Mouse (Mus musculus) cerebellum, adult 2 months (tissue): ENCODE measurements around the gene Insrr. TPM values are rescaled to one million over a fixed set of nuclear protein-coding genes. Genes with fewer than 3 reads are reported as not detected.
"Not testable (repeated sequence)": the region's sequence is repeated elsewhere in the genome, so short reads cannot be mapped to it uniquely, and the experiment has no call there.

ENCODE experiments used
- DNase-seq, 2 experiments: peaks; one replicate each; pipeline ENCODE4 v3.0.0; 2021
- H3K27ac ChIP-seq: fragments of 200-500 bp; 2 replicates; pipeline ENCODE4 v1.5.1; 2012; ENCODE audit warnings: low read length, control low read depth, inconsistent platforms; ENCODE audit not compliant: insufficient read depth
- H3K27me3 ChIP-seq: fragments of 200-500 bp; 2 replicates; pipeline ENCODE4 v1.6.1; 2012; ENCODE audit warnings: inconsistent platforms, mild to moderate bottlenecking, low read length, moderate library complexity; ENCODE audit not compliant: control insufficient read depth, insufficient read depth
- H3K4me1 ChIP-seq: fragments of 200-500 bp; 2 replicates; pipeline ENCODE4 v1.6.1; 2011; ENCODE audit warnings: low read length; ENCODE audit not compliant: control insufficient read depth, insufficient read depth
- H3K4me3 ChIP-seq: fragments of 200-500 bp; replicated peaks from 2 replicates; pipeline ENCODE3; 2011; ENCODE audit warnings: mild to moderate bottlenecking, low read depth, low read length, control low read depth; ENCODE audit not compliant: insufficient read depth
- CTCF ChIP-seq: fragments of 200-500 bp; IDR thresholded peaks from 2 replicates; pipeline ENCODE4 v1.5.1; 2011; ENCODE audit warnings: low read depth, mild to moderate bottlenecking, control low read depth, low read length, moderate library complexity, borderline replicate concordance; ENCODE audit not compliant: insufficient read depth
- POLR2A ChIP-seq: fragments of 200-500 bp; IDR thresholded peaks from 2 replicates; pipeline ENCODE4 v1.6.1; 2011; ENCODE audit warnings: low read length, control low read depth, borderline replicate concordance; ENCODE audit not compliant: insufficient read depth
- WGBS: fragments of 180-500 bp; shearing (Covaris S2); methylation state at CpG from one replicate; pipeline ENCODE4 v1.1.7; 2018; 5-methylcytosine and 5-hydroxymethylcytosine counted together
- polyA plus RNA-seq: library from polyadenylated mRNA; depleted of rRNA; stranded (reverse); fragments of >200 nt; gene quantifications from 2 replicates; pipeline ENCODE4 v1.2.3, GENCODE M21; 2012

Insrr gene
- polyA plus RNA-seq, 1 experiment = 1.4 TPM

DNA sequence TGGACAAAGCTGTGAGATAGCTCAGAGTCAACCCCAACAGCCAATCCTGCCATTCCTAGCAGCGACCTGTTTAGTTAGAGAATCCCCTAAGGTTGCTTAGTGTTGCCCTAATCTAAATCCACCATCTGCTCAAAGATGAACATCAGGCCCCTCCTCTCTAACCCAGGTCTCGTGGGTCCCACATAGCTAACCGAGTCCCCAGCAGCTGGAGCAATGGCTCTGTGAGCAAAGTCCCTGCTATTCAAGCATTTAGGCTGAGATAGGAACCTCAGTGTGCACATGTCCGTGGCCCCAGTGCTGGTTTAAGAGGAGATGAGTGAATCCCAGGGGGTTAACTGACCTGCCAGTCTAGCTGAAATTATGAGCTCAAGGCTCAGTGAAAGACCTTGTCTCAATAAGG lies 49.4 kb downstream of the Insrr start:
- no peak overlapping the region for H3K27ac ChIP-seq
- TF ChIP-seq CTCF (no peak), POLR2A (no peak)
- no peaks in the 10 kb centered on the region for H3K4me1 ChIP-seq
- 60% methylated on average over 4 of the region's 4 CpGs for WGBS
- H3K4me3 ChIP-seq = no peak overlapping the region
- no peak for DNase-seq
- H3K27me3 ChIP-seq = no peaks in the 10 kb centered on the region

DNA sequence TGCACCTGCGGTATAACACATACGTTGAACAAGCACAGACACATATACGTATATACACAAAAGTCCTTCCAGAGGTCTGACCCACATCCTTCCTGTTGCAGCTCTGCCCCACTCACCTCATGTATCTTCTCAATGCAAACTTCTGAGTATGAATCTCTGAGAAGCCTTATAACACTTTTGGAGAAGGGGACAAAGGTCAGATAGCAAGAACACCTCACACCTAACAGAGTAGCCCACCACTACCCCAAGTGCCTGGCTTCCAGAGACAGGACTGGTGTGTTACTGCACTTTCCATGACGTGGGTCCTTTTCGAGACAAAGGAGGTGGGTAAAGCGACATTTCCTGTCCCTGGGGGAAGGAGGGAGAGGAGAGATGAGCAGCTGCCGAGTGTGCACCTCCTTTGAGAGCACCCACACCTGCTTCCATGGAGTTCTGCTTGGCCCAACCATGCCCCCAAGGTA lies 49.9 kb downstream of the Insrr start, which contains the start of gene Sh2d2a:
TSS of gene Sh2d2a (plus strand) at position 106 of the 461 bp plus-strand sequence.
- TF ChIP-seq POLR2A = no peak
- no peak for TF ChIP-seq CTCF
- no peaks in the 10 kb centered on the region for H3K4me1 ChIP-seq
- no peak within 1 kb of the TSS for H3K27ac ChIP-seq
- no peak within 1 kb of the TSS for H3K4me3 ChIP-seq
- no peak for DNase-seq
- no peaks in the 10 kb centered on the region for H3K27me3 ChIP-seq
- 72% methylated on average over 7 of the region's 7 CpGs for WGBS

- Histone ChIP-seq H3K4me3 (no peak overlapping the region), H3K27ac (no peak overlapping the region), H3K27me3 (no peaks in the 10 kb centered on the region), H3K4me1 (no peaks in the 10 kb centered on the region)
- no peak for DNase-seq
- no peak for TF ChIP-seq CTCF
- no peak for TF ChIP-seq POLR2A
- WGBS = 75% methylated on average over 5 of the region's 5 CpGs
These were observed 50.9 kb downstream of the Insrr start for GRCm38 (mm10) chr3:87847680-87848079.

- DNase-seq = no peak
- no peak for TF ChIP-seq CTCF
- no peak overlapping the region for H3K27ac ChIP-seq
- H3K27me3 ChIP-seq = no peaks in the 10 kb centered on the region
- H3K4me1 ChIP-seq = no peaks in the 10 kb centered on the region; the same call in 1 of the 2 replicates
- no peak overlapping the region for H3K4me3 ChIP-seq
- 86% methylated on average over 14 of the region's 14 CpGs for WGBS
These were observed 52.4 kb downstream of the Insrr start for GRCm38 (mm10) chr3:87849117-87849516.

DNA sequence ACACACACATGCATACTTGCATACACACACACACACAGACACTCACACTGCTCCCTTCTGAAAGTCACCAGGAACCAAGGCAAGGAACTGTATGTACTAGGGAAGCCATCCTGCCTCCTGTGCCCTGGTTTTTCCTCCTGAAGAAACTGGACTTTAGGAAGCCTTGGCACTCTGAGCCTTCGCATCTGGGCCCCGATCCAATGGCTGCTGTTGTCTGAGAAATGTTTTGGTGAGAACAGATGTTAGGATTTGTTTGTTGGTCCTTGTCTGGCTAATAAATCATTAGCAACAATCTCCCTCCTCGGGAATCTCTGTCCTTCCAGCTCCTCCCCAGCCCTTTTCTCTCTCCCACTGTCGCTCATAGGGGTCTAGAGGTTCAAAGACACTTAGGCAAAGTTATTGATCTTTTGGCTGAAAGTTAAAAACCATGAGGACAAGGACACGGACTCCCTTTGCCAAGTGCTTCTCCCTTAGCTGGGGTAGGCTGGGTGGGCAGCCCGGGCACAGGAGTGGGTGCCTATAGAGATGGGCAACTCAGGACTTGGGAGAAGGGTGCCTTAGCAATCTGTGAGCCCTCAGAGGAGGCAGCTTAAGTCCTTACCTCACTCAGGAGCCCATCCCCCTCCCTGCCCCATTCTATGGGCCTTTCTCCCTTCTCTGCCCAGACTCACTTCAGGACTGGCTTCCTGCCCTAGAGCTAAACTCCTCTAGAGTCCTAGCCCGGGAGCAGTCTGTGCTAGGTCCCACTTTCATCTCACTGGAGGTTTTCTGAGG lies 58.2 kb downstream of the Insrr start:
- TF ChIP-seq POLR2A = no peak
- no peak for TF ChIP-seq CTCF
- H3K4me3 ChIP-seq = no peak overlapping the region
- no peaks in the 10 kb centered on the region for H3K27me3 ChIP-seq
- no peak overlapping the region for H3K27ac ChIP-seq
- DNase-seq = no peak
- H3K4me1 ChIP-seq = peaks cover 3% of the 10 kb centered on the region; the same call in 1 of the 2 replicates
- 13% methylated on average over 7 of the region's 7 CpGs for WGBS

DNA sequence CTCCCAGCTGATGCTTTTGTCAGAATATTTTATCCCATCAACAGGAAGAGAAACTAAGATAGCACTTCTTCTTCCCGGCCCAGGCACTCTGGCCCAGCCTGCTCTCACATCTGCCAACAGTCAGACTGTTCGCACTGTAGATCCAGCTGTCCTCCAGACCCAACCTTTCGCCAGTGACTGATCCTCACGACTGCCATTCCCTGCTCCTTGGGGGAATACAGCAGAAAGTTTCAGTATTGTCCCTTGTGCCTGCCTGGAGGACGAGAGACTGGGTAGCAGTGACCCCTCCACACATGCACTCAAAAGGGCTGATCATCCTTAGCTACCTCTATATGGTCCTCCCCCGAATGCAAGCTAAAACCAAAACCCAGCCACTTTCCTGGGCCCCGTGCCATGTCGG lies 59.2 kb downstream of the Insrr start:
- Histone ChIP-seq H3K4me1 (peaks cover 3% of the 10 kb centered on the region; the same call in 1 of the 2 replicates), H3K4me3 (no peak overlapping the region), H3K27ac (no peak overlapping the region), H3K27me3 (no peaks in the 10 kb centered on the region)
- WGBS = 60% methylated on average over 8 of the region's 8 CpGs
- no peak for DNase-seq
- TF ChIP-seq CTCF (no peak), POLR2A (no peak)

- H3K4me3 ChIP-seq = no peak overlapping the region
- 90% methylated on average over 8 of the region's 8 CpGs for WGBS
- H3K27me3 ChIP-seq = no peaks in the 10 kb centered on the region
- no peak for DNase-seq
- H3K27ac ChIP-seq = no peak overlapping the region
- peaks cover 3% of the 10 kb centered on the region; the same call in 1 of the 2 replicates for H3K4me1 ChIP-seq
- TF ChIP-seq CTCF = no peak
- TF ChIP-seq POLR2A = no peak
These were observed 60.9 kb downstream of the Insrr start for GRCm38 (mm10) chr3:87857666-87858065.

- TF ChIP-seq POLR2A (no peak), CTCF (peak; percentile 61)
- peak; percentile 47 to 49 for DNase-seq
- Histone ChIP-seq H3K27me3 (no peaks in the 10 kb centered on the region), H3K4me3 (no peak overlapping the region), H3K27ac (no peak overlapping the region), H3K4me1 (no peaks in the 10 kb centered on the region)
- WGBS = 24% methylated on average over 3 of the region's 3 CpGs
These were observed 63.1 kb downstream of the Insrr start for GRCm38 (mm10) chr3:87859813-87860212.

DNA sequence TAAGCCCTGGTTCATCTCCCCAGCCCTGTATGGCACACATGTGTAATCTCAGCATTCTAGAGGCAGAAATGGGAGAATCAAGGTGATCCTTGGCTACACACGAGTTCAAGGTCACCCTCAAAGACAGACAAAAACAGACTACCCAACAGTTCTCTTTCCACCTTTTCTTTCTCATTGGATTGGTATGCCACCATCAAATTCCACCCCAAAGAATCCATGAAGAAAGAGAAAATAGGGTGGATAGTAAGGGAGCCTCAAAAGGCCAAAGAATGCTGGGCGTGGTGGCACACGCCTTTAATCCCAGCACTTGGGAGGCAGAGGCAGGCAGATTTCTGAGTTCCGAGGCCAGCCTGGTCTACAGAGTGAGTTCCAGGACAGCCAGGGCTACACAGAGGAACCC lies 67.4 kb downstream of the Insrr start:
- DNase-seq, H3K4me1 ChIP-seq, H3K27ac ChIP-seq, H3K27me3 ChIP-seq, H3K4me3 ChIP-seq: not testable (repeated sequence)
- 95% methylated on average over 4 of the region's 4 CpGs for WGBS
